Mouse (Mus musculus): ENCODE results near the gene Ppcdc. TPM values are rescaled to one million over a fixed set of nuclear protein-coding genes. Genes with fewer than 3 reads are reported as not detected.

Ppcdc gene
- polyA plus RNA-seq, 1 experiment from 2014 or later, result 26.5 TPM

DNA sequence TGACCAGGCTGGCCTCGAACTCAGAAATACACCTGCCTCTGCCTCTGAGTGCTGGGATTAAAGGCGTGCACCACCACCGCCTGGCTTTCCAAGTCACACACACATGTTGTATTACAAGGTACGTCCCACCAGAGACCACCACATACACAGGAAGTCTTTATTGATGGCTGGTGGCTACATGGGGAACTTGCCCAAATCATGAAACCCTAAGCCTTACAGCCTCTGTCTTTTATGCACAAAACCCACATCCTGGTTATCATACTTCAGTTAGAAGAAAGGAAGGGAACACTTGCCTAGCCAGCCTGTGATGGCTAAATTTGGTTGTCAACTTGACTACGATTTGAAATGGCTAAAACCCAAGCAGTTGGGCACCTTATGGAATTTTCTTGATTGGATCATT, 35.9 kb downstream of the Ppcdc start:
- Histone ChIP-seq H3K9ac (ENCODE audit: low read length) (no peak overlapping the region), H3K9me3 (ENCODE audit: control insufficient read depth, low read length) (no peaks in the 10 kb centered on the region; the same call in 1 of the 2 replicates), H3K4me1 (ENCODE audit: control insufficient read depth, insufficient read depth, low read length) (no peaks in the 10 kb centered on the region), H3K36me3 (ENCODE audit: control insufficient read depth, insufficient read depth, low read length) (no peaks in the 10 kb centered on the region), H3K4me2 (ENCODE audit: low read depth, severe bottlenecking) (no peak overlapping the region), H3K27ac (replicated peaks; ENCODE audit: low read depth, low read length) (no peak overlapping the region), H3K4me3 (ENCODE audit: low read depth, low read length) (no peak overlapping the region), H3K27me3 (ENCODE audit: control insufficient read depth, insufficient read depth, low read length) (no peaks in the 10 kb centered on the region)
- DNase-seq (ENCODE audit: low spot score) (no peak), ATAC-seq (ENCODE audit: insufficient number of reproducible peaks, low FRiP score, low TSS enrichment, low read depth) (no peak)
- 90% methylated on average over 5 of the region's 5 CpGs for WGBS

DNA sequence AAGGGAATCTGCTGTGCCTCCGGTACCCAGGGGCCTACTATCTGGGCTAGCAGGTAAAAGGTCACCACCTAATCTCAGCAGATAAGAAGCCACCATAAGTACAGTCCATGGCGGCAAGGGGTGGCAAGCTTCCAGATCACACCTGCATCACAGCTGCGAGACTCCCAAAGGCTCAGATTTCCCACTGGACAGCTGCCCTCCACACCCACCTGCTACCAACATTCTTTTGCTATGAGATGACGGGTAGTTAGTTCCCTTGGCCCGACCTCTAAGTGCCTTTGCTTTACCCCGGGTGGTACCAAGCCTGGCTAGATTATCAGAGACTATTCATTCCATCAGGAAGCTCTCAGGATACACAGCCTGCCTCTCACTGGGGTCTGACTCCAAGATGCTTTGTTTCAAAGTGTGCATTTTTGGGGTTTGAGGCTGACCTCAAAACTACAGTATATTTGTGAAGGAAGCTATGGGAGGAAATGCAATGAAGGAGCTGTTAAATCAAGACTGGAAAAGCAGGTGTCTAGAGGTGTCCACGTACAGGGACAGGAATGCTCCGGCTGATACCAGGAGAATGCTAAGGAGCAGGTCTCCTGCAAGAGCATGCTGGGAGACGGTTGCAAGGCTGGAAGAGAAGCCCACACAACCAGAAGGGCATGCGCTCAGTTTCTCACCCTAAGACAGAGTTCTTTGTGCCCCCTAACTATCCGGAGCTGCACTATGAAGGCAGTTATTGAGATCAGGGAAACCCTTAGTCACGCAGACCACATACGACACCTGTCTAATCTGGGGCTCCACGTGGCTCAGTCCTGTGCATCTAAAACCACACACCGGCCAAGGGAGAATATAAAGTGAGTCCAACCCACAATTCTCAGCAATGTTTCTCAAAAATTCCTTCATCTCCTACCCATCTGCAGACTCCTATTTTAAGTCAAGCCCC, 37.3 kb downstream of the Ppcdc start:
- H3K27ac ChIP-seq (replicated peaks; ENCODE audit: low read depth, low read length), result no peak overlapping the region
- H3K9ac ChIP-seq (ENCODE audit: low read length), result no peak overlapping the region
- DNase-seq (ENCODE audit: low spot score), result no peak
- H3K36me3 ChIP-seq (ENCODE audit: control insufficient read depth, insufficient read depth, low read length), result no peaks in the 10 kb centered on the region
- no peaks in the 10 kb centered on the region for H3K27me3 ChIP-seq (ENCODE audit: control insufficient read depth, insufficient read depth, low read length)
- WGBS, result 85% methylated on average over 15 of the region's 15 CpGs
- no peak for ATAC-seq (ENCODE audit: insufficient number of reproducible peaks, low FRiP score, low TSS enrichment, low read depth)
- no peaks in the 10 kb centered on the region for H3K4me1 ChIP-seq (ENCODE audit: control insufficient read depth, insufficient read depth, low read length)
- H3K4me3 ChIP-seq (ENCODE audit: low read depth, low read length), result no peak overlapping the region
- no peaks in the 10 kb centered on the region; the same call in 1 of the 2 replicates for H3K9me3 ChIP-seq (ENCODE audit: control insufficient read depth, low read length)
- H3K4me2 ChIP-seq (ENCODE audit: low read depth, severe bottlenecking), result no peak overlapping the region

DNA sequence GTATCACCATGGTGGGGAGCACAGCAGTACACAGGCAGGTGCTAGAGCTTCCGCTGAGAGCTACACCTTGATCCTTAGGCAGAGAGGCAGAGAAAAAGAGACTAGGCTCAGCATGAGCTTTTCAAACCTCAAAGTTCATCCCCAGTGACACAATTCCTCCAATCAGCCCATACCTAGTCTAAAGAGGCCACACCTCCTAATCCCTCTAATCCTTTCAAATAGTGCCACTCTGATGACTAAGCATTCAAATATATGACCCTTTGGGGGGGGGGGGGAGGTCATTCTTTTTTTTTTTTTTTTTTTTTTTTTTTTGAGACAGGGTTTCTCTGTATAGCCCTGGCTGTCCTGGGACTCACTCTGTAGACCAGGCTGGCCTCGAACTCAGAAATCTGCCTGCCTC, 41.2 kb downstream of the Ppcdc start:
- no peak overlapping the region for H3K27ac ChIP-seq (replicated peaks; ENCODE audit: low read depth, low read length)
- H3K4me3 ChIP-seq (ENCODE audit: low read depth, low read length), result no peak overlapping the region
- DNase-seq (ENCODE audit: low spot score) (no peak), ATAC-seq (ENCODE audit: insufficient number of reproducible peaks, low FRiP score, low TSS enrichment, low read depth) (no peak)
- no peaks in the 10 kb centered on the region for H3K4me1 ChIP-seq (ENCODE audit: control insufficient read depth, insufficient read depth, low read length)
- WGBS, result 98% methylated on average over 2 of the region's 2 CpGs
- H3K36me3 ChIP-seq (ENCODE audit: control insufficient read depth, insufficient read depth, low read length), result no peaks in the 10 kb centered on the region
- H3K27me3 ChIP-seq (ENCODE audit: control insufficient read depth, insufficient read depth, low read length), result no peaks in the 10 kb centered on the region
- no peaks in the 10 kb centered on the region; the same call in 1 of the 2 replicates for H3K9me3 ChIP-seq (ENCODE audit: control insufficient read depth, low read length)
- no peak overlapping the region for H3K4me2 ChIP-seq (ENCODE audit: low read depth, severe bottlenecking)
- H3K9ac ChIP-seq (ENCODE audit: low read length), result no peak overlapping the region

DNA sequence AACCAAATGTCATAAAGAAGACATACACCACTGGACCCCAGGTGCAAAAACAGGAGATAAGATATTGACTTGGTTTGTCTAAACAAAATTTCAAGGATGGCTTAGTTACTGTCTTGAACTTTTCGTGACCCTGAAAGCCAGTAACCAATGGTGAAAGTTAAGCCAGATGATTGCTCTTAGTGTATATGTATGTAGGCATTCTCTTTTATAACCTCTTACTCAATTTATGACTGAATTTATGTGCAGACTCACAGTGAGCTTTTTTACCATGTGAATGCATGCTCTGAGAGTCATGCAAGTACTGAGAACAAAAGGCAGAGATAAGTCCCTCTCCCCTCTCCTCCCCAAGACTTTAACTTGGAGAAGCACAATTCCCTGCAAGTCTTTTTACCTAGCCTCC, 47.0 kb downstream of the Ppcdc start:
- H3K9me3 ChIP-seq (ENCODE audit: control insufficient read depth, low read length), result no peaks in the 10 kb centered on the region
- ATAC-seq (ENCODE audit: insufficient number of reproducible peaks, low FRiP score, low TSS enrichment, low read depth), result no peak
- H3K4me1 ChIP-seq (ENCODE audit: control insufficient read depth, insufficient read depth, low read length), result no peaks in the 10 kb centered on the region
- WGBS, result 82% methylated on average over 1 of the region's 1 CpGs
- H3K27ac ChIP-seq (replicated peaks; ENCODE audit: low read depth, low read length), result no peak overlapping the region
- H3K36me3 ChIP-seq (ENCODE audit: control insufficient read depth, insufficient read depth, low read length), result no peaks in the 10 kb centered on the region
- peak; percentile 6 for DNase-seq (ENCODE audit: low spot score)
- H3K9ac ChIP-seq (ENCODE audit: low read length), result no peak overlapping the region
- no peaks in the 10 kb centered on the region for H3K27me3 ChIP-seq (ENCODE audit: control insufficient read depth, insufficient read depth, low read length)
- H3K4me3 ChIP-seq (ENCODE audit: low read depth, low read length), result no peak overlapping the region
- no peak overlapping the region for H3K4me2 ChIP-seq (ENCODE audit: low read depth, severe bottlenecking)

DNA sequence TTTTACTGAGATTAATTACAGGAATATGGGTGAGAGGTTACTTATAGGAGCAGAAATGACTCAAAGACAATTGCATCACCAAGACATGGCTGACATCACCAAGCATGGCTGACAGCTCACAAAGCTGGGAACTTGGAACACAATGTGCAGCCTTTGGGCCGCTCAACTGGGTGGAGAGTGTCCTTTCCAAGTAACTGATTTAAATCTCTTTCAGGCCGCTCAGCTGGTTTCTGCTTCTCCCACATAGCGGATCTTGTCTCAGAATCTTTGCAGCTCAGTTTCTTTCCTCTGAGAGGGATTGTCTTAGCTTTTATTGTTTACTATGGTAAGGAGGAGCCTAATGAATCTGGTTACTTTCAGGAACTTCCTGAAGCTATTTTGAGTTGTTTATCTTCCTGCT, 49.1 kb downstream of the Ppcdc start:
- ATAC-seq (ENCODE audit: insufficient number of reproducible peaks, low FRiP score, low TSS enrichment, low read depth) (no peak), DNase-seq (ENCODE audit: low spot score) (peak; percentile 16)
- no peaks in the 10 kb centered on the region for H3K4me1 ChIP-seq (ENCODE audit: control insufficient read depth, insufficient read depth, low read length)
- no peaks in the 10 kb centered on the region for H3K36me3 ChIP-seq (ENCODE audit: control insufficient read depth, insufficient read depth, low read length)
- H3K27me3 ChIP-seq (ENCODE audit: control insufficient read depth, insufficient read depth, low read length), result no peaks in the 10 kb centered on the region
- H3K4me3 ChIP-seq (ENCODE audit: low read depth, low read length), result no peak overlapping the region
- H3K9me3 ChIP-seq (ENCODE audit: control insufficient read depth, low read length), result no peaks in the 10 kb centered on the region
- 91% methylated on average over 3 of the region's 3 CpGs for WGBS
- H3K27ac ChIP-seq (replicated peaks; ENCODE audit: low read depth, low read length), result no peak overlapping the region
- no peak overlapping the region for H3K9ac ChIP-seq (ENCODE audit: low read length)
- no peak overlapping the region for H3K4me2 ChIP-seq (ENCODE audit: low read depth, severe bottlenecking)

DNA sequence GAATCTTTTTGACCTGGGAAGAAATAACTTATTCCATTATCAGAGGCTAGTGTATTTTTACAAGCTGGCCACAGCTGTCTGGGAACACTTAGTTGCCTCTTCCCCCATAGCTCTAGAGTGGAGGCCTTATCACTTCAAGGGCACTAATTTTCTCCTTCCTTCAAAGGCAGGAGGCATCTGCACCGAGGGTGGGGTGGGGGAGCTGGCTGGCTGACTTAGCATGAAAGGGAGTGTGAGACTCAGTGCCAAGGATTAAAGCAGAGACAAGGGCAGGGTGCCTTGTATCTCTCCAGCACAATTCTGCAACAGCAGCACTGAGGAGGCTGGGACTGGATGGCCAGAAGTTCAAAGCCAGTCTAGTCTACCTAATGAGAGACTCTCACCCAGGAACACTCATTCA, 50.8 kb downstream of the Ppcdc start:
- no peak overlapping the region for H3K9ac ChIP-seq (ENCODE audit: low read length)
- H3K27ac ChIP-seq (replicated peaks; ENCODE audit: low read depth, low read length), result no peak overlapping the region
- ATAC-seq (ENCODE audit: insufficient number of reproducible peaks, low FRiP score, low TSS enrichment, low read depth) (no peak), DNase-seq (ENCODE audit: low spot score) (no peak)
- no peak overlapping the region for H3K4me2 ChIP-seq (ENCODE audit: low read depth, severe bottlenecking)
- H3K27me3 ChIP-seq (ENCODE audit: control insufficient read depth, insufficient read depth, low read length), result no peaks in the 10 kb centered on the region
- H3K36me3 ChIP-seq (ENCODE audit: control insufficient read depth, insufficient read depth, low read length), result no peaks in the 10 kb centered on the region
- no peak overlapping the region for H3K4me3 ChIP-seq (ENCODE audit: low read depth, low read length)
- no peaks in the 10 kb centered on the region for H3K4me1 ChIP-seq (ENCODE audit: control insufficient read depth, insufficient read depth, low read length)
- no peaks in the 10 kb centered on the region for H3K9me3 ChIP-seq (ENCODE audit: control insufficient read depth, low read length)
- 0% methylated on average over 1 of the region's 1 CpGs for WGBS

DNA sequence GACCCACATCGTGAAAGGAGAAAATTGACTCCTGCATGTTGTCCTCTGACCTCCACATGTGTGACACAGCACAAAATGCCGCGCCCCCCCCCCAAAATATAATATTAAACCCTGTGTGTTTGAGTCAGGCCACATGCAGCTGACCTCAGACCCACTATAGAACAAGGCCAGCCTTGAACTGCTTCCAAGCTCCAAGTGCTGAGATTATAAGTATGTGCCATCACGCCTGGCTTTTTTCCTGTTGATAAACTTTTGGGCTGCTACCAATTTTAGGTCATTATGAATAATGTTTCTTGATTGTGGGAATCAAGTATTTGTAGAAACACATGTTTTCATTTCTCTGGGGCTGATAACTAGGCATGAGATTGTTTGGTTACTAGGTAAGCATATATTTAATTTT, 53.0 kb downstream of the Ppcdc start:
- Histone ChIP-seq H3K4me3 (ENCODE audit: low read depth, low read length) (no peak overlapping the region), H3K4me2 (ENCODE audit: low read depth, severe bottlenecking) (no peak overlapping the region), H3K9ac (ENCODE audit: low read length) (no peak overlapping the region), H3K9me3 (ENCODE audit: control insufficient read depth, low read length) (no peaks in the 10 kb centered on the region), H3K27me3 (ENCODE audit: control insufficient read depth, insufficient read depth, low read length) (no peaks in the 10 kb centered on the region), H3K27ac (replicated peaks; ENCODE audit: low read depth, low read length) (no peak overlapping the region), H3K4me1 (ENCODE audit: control insufficient read depth, insufficient read depth, low read length) (no peaks in the 10 kb centered on the region), H3K36me3 (ENCODE audit: control insufficient read depth, insufficient read depth, low read length) (no peaks in the 10 kb centered on the region)
- ATAC-seq (ENCODE audit: insufficient number of reproducible peaks, low FRiP score, low TSS enrichment, low read depth), result no peak
- DNase-seq (ENCODE audit: low spot score), result no peak
- WGBS, result 89% methylated on average over 4 of the region's 4 CpGs

DNA sequence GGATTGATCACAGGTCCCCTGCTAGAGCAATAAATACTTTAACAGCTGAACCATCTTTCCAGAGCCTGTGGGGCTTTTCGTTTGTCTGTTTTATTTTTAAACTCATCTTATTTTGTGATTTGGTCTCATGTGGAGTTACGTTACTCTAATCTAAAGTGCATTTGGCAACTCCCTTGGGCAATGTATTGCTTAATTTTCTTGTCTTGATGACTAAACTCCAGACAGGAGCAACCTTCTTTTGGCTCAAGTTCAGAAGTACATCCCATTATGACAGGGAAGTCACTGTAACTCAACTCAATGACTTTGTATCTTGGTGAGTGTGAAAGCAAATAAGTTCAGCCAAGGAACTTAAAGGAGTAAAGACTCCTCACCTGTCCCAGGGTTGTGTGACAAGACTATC, 55.3 kb downstream of the Ppcdc start:
- WGBS, result 73% methylated on average over 2 of the region's 2 CpGs
- H3K9me3 ChIP-seq (ENCODE audit: control insufficient read depth, low read length), result no peaks in the 10 kb centered on the region
- no peak overlapping the region for H3K9ac ChIP-seq (ENCODE audit: low read length)
- no peaks in the 10 kb centered on the region for H3K27me3 ChIP-seq (ENCODE audit: control insufficient read depth, insufficient read depth, low read length)
- no peaks in the 10 kb centered on the region for H3K36me3 ChIP-seq (ENCODE audit: control insufficient read depth, insufficient read depth, low read length)
- no peak for ATAC-seq (ENCODE audit: insufficient number of reproducible peaks, low FRiP score, low TSS enrichment, low read depth)
- no peak for DNase-seq (ENCODE audit: low spot score)
- no peak overlapping the region for H3K27ac ChIP-seq (replicated peaks; ENCODE audit: low read depth, low read length)
- no peak overlapping the region for H3K4me2 ChIP-seq (ENCODE audit: low read depth, severe bottlenecking)
- H3K4me1 ChIP-seq (ENCODE audit: control insufficient read depth, insufficient read depth, low read length), result no peaks in the 10 kb centered on the region
- no peak overlapping the region for H3K4me3 ChIP-seq (ENCODE audit: low read depth, low read length)
